Mouse (Mus musculus): ENCODE results near the gene Brsk1.

DNA sequence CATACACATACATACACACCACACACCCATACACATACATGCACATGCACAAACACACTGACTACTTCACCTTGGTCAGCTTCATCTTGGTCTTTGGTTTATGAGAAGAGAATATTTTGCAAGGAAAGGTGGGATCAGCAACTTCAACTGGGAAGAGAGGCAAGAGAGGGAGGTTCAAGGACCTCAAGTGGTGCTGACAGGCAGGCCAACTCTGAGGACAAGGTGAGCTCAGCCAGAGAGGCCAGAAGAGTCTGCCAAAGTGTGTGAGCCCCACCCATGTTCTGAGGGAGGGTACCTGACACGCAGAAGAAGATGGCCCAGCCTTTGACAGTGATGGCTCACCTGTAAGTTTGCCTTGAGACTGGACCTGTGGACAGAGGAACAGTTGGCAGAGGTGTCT lies 69.3 kb downstream of the Brsk1 start:
- no peak for TF ChIP-seq CTCF (IDR thresholded peaks at IDR 0.05; ENCODE audit: low read depth, low read length)
- TF ChIP-seq GATA2 (IDR thresholded peaks at IDR 0.05; ENCODE audit: borderline replicate concordance, low read depth, low read length) = no peak
- no peak for TF ChIP-seq GATA1 (IDR thresholded peaks at IDR 0.05; ENCODE audit: borderline replicate concordance, low read length)
- no peak for TF ChIP-seq TAL1 (conservative IDR thresholded peaks at IDR 0.05; ENCODE audit: low read depth, low read length)

Measured in G1E (cell line).